Mouse (Mus musculus) cerebellum, adult 2 months (tissue): ENCODE results near the gene Rnf157. TPM values are rescaled to one million over a fixed set of nuclear protein-coding genes. Genes with fewer than 3 reads are reported as not detected.
A peak's percentile ranks its signal among the peaks of the same experiment; 100 is the strongest.
"Not testable (repeated sequence)": the region's sequence is repeated elsewhere in the genome, so short reads cannot be mapped to it uniquely, and the experiment has no call there.

Experiments used
- DNase-seq, 2 experiments: peaks; one replicate each; pipeline ENCODE4 v3.0.0; 2021
- H3K27ac ChIP-seq: fragments of 200-500 bp; 2 replicates; pipeline ENCODE4 v1.5.1; 2012; ENCODE audit warnings: low read length, control low read depth, inconsistent platforms; ENCODE audit not compliant: insufficient read depth
- H3K27me3 ChIP-seq: fragments of 200-500 bp; 2 replicates; pipeline ENCODE4 v1.6.1; 2012; ENCODE audit warnings: inconsistent platforms, mild to moderate bottlenecking, low read length, moderate library complexity; ENCODE audit not compliant: control insufficient read depth, insufficient read depth
- H3K4me1 ChIP-seq: fragments of 200-500 bp; 2 replicates; pipeline ENCODE4 v1.6.1; 2011; ENCODE audit warnings: low read length; ENCODE audit not compliant: control insufficient read depth, insufficient read depth
- H3K4me3 ChIP-seq: fragments of 200-500 bp; replicated peaks from 2 replicates; pipeline ENCODE3; 2011; ENCODE audit warnings: mild to moderate bottlenecking, low read depth, low read length, control low read depth; ENCODE audit not compliant: insufficient read depth
- CTCF ChIP-seq: fragments of 200-500 bp; IDR thresholded peaks from 2 replicates; pipeline ENCODE4 v1.5.1; 2011; ENCODE audit warnings: low read depth, mild to moderate bottlenecking, control low read depth, low read length, moderate library complexity, borderline replicate concordance; ENCODE audit not compliant: insufficient read depth
- POLR2A ChIP-seq: fragments of 200-500 bp; IDR thresholded peaks from 2 replicates; pipeline ENCODE4 v1.6.1; 2011; ENCODE audit warnings: low read length, control low read depth, borderline replicate concordance; ENCODE audit not compliant: insufficient read depth
- WGBS: fragments of 180-500 bp; shearing (Covaris S2); methylation state at CpG from one replicate; pipeline ENCODE4 v1.1.7; 2018; 5-methylcytosine and 5-hydroxymethylcytosine counted together
- polyA plus RNA-seq: library from polyadenylated mRNA; depleted of rRNA; stranded (reverse); fragments of >200 nt; gene quantifications from 2 replicates; pipeline ENCODE4 v1.2.3, GENCODE M21; 2012

Gene Rnf157
- polyA plus RNA-seq, 1 experiment = 147 TPM

DNA sequence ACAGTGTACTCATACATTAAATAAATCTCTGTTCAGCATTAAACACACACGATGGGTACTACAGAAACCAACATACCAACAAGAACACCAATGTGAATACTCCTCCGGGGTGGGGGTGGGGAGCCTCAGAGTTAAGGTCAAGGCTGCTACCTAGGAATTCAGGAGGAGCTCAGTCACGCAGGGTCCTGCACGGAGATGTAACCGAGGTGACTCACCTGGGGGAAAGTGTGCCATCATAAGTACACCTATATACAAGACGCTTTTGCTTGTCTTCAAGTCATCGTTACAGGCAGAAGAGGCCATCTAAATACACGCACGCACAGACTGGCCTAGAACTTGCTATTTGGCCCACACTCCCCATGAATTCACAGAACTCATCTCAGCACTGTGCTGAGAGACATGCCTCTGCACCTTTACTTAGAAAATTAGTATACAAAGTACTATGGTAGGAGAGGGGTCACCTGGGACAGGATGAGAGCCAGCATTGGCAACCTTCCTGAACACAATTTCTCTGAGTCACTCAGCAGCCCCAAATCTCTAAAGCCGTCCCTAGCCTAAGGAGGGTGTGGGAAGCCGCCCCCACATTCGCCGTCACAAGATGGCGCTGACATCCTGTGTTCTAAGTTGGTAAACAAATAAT is 23.9 kb downstream of the Rnf157 start:
- no peak for TF ChIP-seq CTCF
- no peak for TF ChIP-seq POLR2A
- peak overlapping the region; percentile 20 for H3K4me3 ChIP-seq
- H3K27ac ChIP-seq = peak overlapping the region; percentile 29; the same call in 1 of the 2 replicates
- no peaks in the 10 kb centered on the region for H3K27me3 ChIP-seq
- peak; percentile 50 to 58 for DNase-seq
- 63% methylated on average over 14 of the region's 14 CpGs for WGBS
- no peaks in the 10 kb centered on the region for H3K4me1 ChIP-seq

DNA sequence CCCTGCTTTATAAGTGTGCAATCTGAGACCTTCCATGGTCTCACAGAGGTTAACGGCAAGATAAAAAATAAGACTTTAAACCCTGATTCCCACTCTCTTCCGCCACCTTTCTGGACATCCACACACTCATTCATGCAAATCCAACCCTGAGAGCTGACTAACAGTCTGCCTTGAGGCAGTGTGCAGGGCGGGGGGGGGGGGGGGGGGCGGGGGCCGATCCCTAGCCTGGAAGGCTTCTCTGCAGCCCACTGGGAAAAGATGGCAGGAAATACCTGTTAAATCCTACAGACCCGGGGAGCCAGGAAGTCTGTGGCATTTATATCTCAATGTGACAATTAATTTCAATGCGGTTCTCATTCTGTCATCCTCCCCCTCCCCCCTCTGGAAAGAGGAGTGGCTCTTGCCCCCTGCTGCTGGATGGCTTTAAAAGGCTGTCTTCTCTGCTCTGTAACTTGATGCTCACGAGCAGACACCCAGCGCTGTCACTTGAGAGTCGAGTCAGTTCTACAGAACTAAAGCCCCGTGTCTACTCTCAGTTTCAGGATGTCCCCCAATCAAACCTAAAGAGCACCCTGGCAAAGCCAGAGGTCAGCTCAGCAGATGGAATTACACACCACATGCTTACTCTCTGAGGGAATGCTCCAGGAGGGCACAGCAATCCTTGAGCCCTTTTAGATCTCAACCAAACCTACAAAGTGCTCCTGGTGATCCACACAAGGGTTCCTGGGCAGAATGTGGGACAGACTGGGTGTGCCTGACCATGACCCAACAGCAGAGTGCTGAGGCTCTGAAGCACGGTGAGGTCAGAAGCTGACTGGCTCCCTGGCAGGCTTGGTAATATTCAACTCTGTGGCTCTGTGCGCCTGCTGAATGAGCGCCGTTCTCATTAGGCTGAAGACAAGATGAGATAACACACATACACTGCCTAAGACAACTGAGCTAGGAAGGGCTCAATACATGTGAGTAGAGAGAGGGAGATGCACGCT is 25.5 kb downstream of the Rnf157 start:
- H3K27ac ChIP-seq = no peak overlapping the region
- no peaks in the 10 kb centered on the region for H3K27me3 ChIP-seq
- H3K4me1 ChIP-seq = no peaks in the 10 kb centered on the region
- no peak for DNase-seq
- 42% methylated on average over 16 of the region's 16 CpGs for WGBS
- no peak overlapping the region for H3K4me3 ChIP-seq
- no peak for TF ChIP-seq CTCF
- TF ChIP-seq POLR2A = no peak

DNA sequence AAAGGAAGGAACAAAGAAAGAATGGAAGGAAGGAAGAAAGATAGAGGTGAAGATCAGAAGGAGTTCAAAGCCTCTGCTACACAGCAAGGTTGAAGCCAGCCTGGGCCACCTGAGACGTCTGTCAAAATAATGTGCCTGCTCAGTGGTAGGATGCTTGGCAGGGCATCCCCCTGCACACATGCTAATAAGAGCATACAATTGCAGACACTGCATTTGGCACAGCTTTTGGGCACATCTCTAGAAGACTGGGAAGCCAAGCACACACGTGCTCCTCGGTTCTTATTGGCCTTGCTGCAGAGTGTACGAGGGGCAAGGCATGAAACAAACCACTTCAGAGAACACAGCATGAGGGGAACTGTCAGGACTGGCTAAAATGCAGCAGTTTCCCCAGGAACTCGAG is 26.8 kb downstream of the Rnf157 start:
- WGBS = 53% methylated on average over 5 of the region's 5 CpGs
- no peaks in the 10 kb centered on the region for H3K4me1 ChIP-seq
- TF ChIP-seq POLR2A (no peak), CTCF (no peak)

DNA sequence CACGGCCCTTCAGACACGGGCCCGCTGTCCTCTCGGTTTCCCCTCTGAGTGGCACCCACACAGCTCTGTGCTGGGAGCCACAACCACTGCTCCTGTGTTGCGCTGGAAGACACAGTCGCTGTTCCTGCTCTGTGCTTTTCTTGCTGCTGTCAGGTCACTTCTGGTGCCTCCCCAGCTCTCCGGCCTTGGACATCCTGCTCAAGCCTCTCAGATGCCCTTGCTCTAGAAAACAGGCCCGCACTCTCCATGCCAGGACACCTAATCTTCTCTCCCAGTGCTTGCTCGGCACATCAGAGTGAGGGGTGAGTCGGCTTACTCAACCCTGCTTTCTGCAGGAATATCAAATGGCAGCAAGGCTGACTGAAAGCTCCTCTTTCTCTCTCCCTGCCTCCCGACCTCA is 28.7 kb downstream of the Rnf157 start:
- no peaks in the 10 kb centered on the region for H3K27me3 ChIP-seq
- no peak overlapping the region for H3K4me3 ChIP-seq
- 93% methylated on average over 11 of the region's 11 CpGs for WGBS
- TF ChIP-seq POLR2A = no peak
- no peak for TF ChIP-seq CTCF
- no peak for DNase-seq
- no peaks in the 10 kb centered on the region for H3K4me1 ChIP-seq
- no peak overlapping the region for H3K27ac ChIP-seq

More for the DNA sequence above, 26.8 kb downstream of the Rnf157 start:
- no peak overlapping the region for H3K27ac ChIP-seq
- H3K4me3 ChIP-seq = no peak overlapping the region
- no peak for DNase-seq
- H3K27me3 ChIP-seq = no peaks in the 10 kb centered on the region

DNA sequence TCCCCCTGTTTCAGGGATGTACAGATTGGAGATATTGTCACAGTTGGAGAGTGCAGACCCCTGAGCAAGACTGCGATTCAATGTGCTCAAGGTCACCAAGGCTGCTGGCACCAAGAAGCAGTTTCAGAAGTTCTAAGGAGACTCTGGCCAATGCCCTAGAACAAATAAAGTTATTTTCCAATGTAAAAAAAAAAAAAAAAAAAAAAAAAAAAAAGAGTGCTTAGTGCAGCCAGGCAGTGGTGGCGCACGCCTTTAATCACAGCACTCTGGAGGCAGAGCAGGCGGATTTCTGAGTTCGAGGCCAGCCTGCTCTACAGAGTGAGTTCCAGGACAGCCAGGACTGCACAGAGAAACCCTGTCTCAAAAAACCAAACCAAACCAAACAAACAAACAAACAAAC is 29.8 kb downstream of the Rnf157 start:
- not testable (repeated sequence) for H3K4me1 ChIP-seq, DNase-seq, H3K4me3 ChIP-seq, H3K27me3 ChIP-seq, H3K27ac ChIP-seq
- WGBS = 94% methylated on average over 5 of the region's 5 CpGs

DNA sequence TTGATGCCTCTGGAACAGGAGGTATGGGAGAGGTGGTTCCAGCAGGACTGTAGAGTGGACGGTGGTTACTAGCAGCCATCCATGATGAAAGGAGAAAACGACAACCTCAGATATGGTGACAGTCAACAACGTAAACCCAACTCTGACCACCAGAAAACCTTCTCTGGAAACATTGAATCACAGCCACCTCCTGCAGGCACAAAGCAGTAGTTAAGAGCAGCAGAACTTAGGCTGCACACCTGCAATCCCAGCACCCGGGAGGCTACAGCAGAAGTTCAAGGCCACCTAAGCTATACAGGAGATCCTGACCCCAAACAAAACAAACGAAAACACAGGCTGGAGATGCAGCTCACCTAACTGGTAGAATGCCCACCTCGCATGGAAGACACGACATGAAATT is 32.1 kb downstream of the Rnf157 start:
- no peak for TF ChIP-seq CTCF
- TF ChIP-seq POLR2A = no peak
- 88% methylated on average over 7 of the region's 7 CpGs for WGBS
- DNase-seq = no peak
- Histone ChIP-seq H3K27ac (no peak overlapping the region), H3K4me1 (no peaks in the 10 kb centered on the region), H3K4me3 (no peak overlapping the region), H3K27me3 (no peaks in the 10 kb centered on the region)

DNA sequence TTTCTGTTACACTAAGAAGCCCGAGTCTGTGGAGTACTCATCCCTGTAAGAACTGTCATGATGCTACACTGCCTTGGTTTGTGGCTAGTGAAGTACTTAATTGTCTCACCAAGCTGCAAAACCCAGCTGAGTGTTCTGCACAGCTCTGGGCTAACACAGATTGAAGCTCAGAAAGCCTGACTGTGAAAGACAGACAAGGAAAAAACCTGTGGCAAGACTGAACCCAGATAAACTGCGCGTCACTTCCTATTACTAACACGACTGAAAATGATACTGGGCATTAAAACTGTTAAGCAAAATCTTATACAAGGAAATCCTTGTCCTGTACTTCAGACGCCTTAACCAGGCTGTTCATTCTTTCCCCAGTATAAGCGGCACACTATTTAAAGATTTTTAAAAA is 33.3 kb downstream of the Rnf157 start:
- Histone ChIP-seq H3K4me1 (no peaks in the 10 kb centered on the region), H3K27ac (no peak overlapping the region), H3K27me3 (no peaks in the 10 kb centered on the region), H3K4me3 (no peak overlapping the region)
- 89% methylated on average over 6 of the region's 6 CpGs for WGBS
- no peak for TF ChIP-seq POLR2A
- no peak for TF ChIP-seq CTCF
- no peak for DNase-seq
